Mouse (Mus musculus) heart, postnatal 0 days (tissue): ENCODE data around the gene Smarcc1. TPM values are rescaled to one million over a fixed set of nuclear protein-coding genes. Genes with fewer than 3 reads are reported as not detected.
A peak's percentile ranks its signal among the peaks of the same experiment; 100 is the strongest.

Experiments
- ATAC-seq: fragments of 200-750 bp; cut with Nextera tagmentation; 2 replicates; pipeline ENCODE4 v1.8.0; 2017; ENCODE audit warnings: low read depth, moderate number of reproducible peaks, moderate library complexity; ENCODE audit not compliant: insufficient read depth
- DNase-seq: peaks from one replicate; pipeline ENCODE4 v3.0.0-alpha.2; 2016; ENCODE audit warnings: low spot score
- H3K27ac ChIP-seq: fragments of 300-500 bp; sonication (generic); 2 replicates; pipeline ENCODE4 v1.5.1; 2014; ENCODE audit warnings: low read depth, mild to moderate bottlenecking
- H3K27me3 ChIP-seq: fragments of 300-500 bp; sonication (generic); 2 replicates; pipeline ENCODE4 v1.6.1; 2014; ENCODE audit warnings: low read length, mixed read lengths; ENCODE audit not compliant: control insufficient read depth, insufficient read depth
- H3K36me3 ChIP-seq: fragments of 300-500 bp; sonication (generic); replicated peaks from 2 replicates; pipeline ENCODE4 v1.6.1; 2014; ENCODE audit warnings: low read length, mixed read lengths; ENCODE audit not compliant: control insufficient read depth, insufficient read depth
- H3K4me1 ChIP-seq: fragments of 300-500 bp; sonication (generic); 2 replicates; pipeline ENCODE4 v1.6.1; 2014; ENCODE audit warnings: antibody characterized with exemption; ENCODE audit not compliant: control insufficient read depth, insufficient read depth
- H3K4me2 ChIP-seq: fragments of 300-500 bp; sonication (generic); 2 replicates; pipeline ENCODE4 v1.6.1; 2014; ENCODE audit warnings: low read depth, mild to moderate bottlenecking, low read length, moderate library complexity
- H3K4me3 ChIP-seq: fragments of 300-500 bp; sonication (generic); 2 replicates; pipeline ENCODE4 v1.5.1; 2014; ENCODE audit warnings: low read depth, low read length
- H3K9ac ChIP-seq: fragments of 300-500 bp; sonication (generic); replicated peaks from 2 replicates; pipeline ENCODE4 v1.6.1; 2014; ENCODE audit warnings: low read depth, low read length, mixed read lengths
- H3K9me3 ChIP-seq: fragments of 300-500 bp; sonication (generic); replicated peaks from 2 replicates; pipeline ENCODE4 v1.6.1; 2016; ENCODE audit warnings: low read length; ENCODE audit not compliant: control insufficient read depth
- CTCF ChIP-seq: IDR thresholded peaks from 2 replicates; pipeline ENCODE4 v1.5.1; 2016; ENCODE audit warnings: antibody characterized with exemption, control low read depth, low read depth
- EP300 ChIP-seq: IDR thresholded peaks from 2 replicates; pipeline ENCODE4 v1.6.1; 2016; ENCODE audit warnings: antibody characterized with exemption, low read depth
- WGBS: fragments of 180-500 bp; shearing (Covaris S2); extraction: QIAGEN DNeasy Blood & Tissue Kit; methylation state at CpG from one replicate; pipeline ENCODE4 v1.1.7; 2014; 5-methylcytosine and 5-hydroxymethylcytosine counted together
- microRNA-seq: library from miRNA; unstranded; fragments of <30 nt; microRNA quantifications from one replicate; pipeline ENCODE4, GENCODE M21; 2016
- polyA plus RNA-seq: library from polyadenylated mRNA; unstranded; fragments of >200 nt; fragmentation: Nextera tagmentation; extraction: Ambion mirVana; gene quantifications from 2 replicates; pipeline ENCODE4 v1.2.1, GENCODE M21; 2015
- total RNA-seq: library from RNA; depleted of rRNA; stranded (reverse); fragments of >200 nt; gene quantifications from 2 replicates; pipeline ENCODE4 v1.2.3, GENCODE M21; 2014; ENCODE audit warnings: low replicate concordance; rRNA removed

Smarcc1 gene
- total and polyA plus RNA-seq, 2 experiments from 2014 or later = 28.3 to 32.3 TPM

GRCm38 (mm10) chr9:110284075-110284697 is 166.7 kb downstream of the Smarcc1 start:
- Histone ChIP-seq H3K4me2 (no peak overlapping the region), H3K9me3 (no peaks in the 10 kb centered on the region), H3K27me3 (no peaks in the 10 kb centered on the region), H3K27ac (no peak overlapping the region), H3K36me3 (no peaks in the 10 kb centered on the region), H3K4me3 (no peak overlapping the region), H3K4me1 (no peaks in the 10 kb centered on the region), H3K9ac (no peak overlapping the region)
- ATAC-seq = no peak
- no peak for DNase-seq
- TF ChIP-seq EP300 = no peak
- no peak for TF ChIP-seq CTCF
- 88% methylated on average over 8 of the region's 10 CpGs for WGBS

DNA sequence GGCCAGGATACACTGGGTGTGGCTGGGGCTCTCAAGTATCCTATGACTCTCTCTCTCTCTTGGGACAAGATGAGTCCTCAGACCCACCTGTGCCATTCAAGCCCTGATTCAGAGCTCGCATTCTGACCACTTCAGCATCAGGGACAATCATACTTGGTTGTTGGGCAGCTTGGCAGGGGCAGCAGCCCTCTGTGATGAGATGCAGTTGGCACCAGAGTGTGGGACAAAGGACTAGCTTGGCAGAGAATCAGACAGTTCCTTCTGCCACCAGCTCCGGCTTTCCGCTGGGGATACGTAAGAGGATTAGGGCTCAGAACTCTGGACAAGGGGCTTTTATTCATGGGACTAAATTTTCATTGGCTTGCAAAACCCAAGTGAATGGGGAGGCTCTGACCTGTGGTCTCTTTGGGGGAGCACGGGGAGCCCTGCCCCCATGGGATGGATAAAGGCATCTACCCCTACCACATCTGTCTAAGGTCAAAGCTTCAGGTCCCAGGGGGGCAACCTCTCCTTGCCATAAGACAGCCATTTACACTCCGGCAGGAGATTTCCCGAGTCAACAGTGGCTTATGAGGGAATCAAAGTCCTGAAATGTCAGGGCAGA is 169.9 kb downstream of the Smarcc1 start:
- no peaks in the 10 kb centered on the region for H3K36me3 ChIP-seq
- no peaks in the 10 kb centered on the region; the same call in 1 of the 2 replicates for H3K9me3 ChIP-seq
- no peak overlapping the region for H3K4me2 ChIP-seq
- no peak overlapping the region for H3K27ac ChIP-seq
- no peak for DNase-seq
- WGBS = 69% methylated on average over 7 of the region's 7 CpGs
- ATAC-seq = no peak
- no peak overlapping the region for H3K4me3 ChIP-seq
- no peaks in the 10 kb centered on the region for H3K4me1 ChIP-seq
- TF ChIP-seq EP300 = no peak
- no peak for TF ChIP-seq CTCF
- no peaks in the 10 kb centered on the region for H3K27me3 ChIP-seq
- no peak overlapping the region for H3K9ac ChIP-seq

Small RNA genes within 50 kb of the gene (microRNA-seq; reads per million reads assigned to microRNA genes)
- 15.0 reads per million, percentile 34 among the genes with 10 or more reads in this experiment for gene Mir6236

Other genes with a start within 250 kb of the Smarcc1 start
- gene Cdc25a, start 242.1 kb upstream of the Smarcc1 start, total RNA-seq = 7.7 and 14.3 TPM in 2 replicates
- gene Cdc25a, start 242.1 kb upstream of the Smarcc1 start, polyA plus RNA-seq = 7.0 TPM in 2 replicates
- gene Map4, start 186.2 kb upstream of the Smarcc1 start, total RNA-seq = 145 and 172 TPM in 2 replicates
- gene Map4, start 186.2 kb upstream of the Smarcc1 start, polyA plus RNA-seq = 50.6 and 54.2 TPM in 2 replicates
- gene Dhx30, start 122 bp downstream of the Smarcc1 start, total RNA-seq = 111 and 120 TPM in 2 replicates
- gene Dhx30, start 122 bp downstream of the Smarcc1 start, polyA plus RNA-seq = 63.6 and 66.4 TPM in 2 replicates
- 0.19 and 1.1 TPM in 2 replicates for gene Cspg5, start 126.1 kb downstream of the Smarcc1 start, total RNA-seq
- gene Cspg5, start 126.1 kb downstream of the Smarcc1 start, polyA plus RNA-seq = 0.71 and 1.1 TPM in 2 replicates
- 18.3 and 21.9 TPM in 2 replicates for gene Elp6, start 187.5 kb downstream of the Smarcc1 start, total RNA-seq
- gene Elp6, start 187.5 kb downstream of the Smarcc1 start, polyA plus RNA-seq = 6.8 and 7.0 TPM in 2 replicates
- 34.0 and 63.5 TPM in 2 replicates for gene Scap, start 215.6 kb downstream of the Smarcc1 start, total RNA-seq
- gene Scap, start 215.6 kb downstream of the Smarcc1 start, polyA plus RNA-seq = 12.1 and 14.6 TPM in 2 replicates